Mouse (Mus musculus): ENCODE results near the gene Krt32. TPM values are rescaled to one million over a fixed set of nuclear protein-coding genes. Genes with fewer than 3 reads are reported as not detected.

Krt32 gene
- not detected for total RNA-seq (2021)

- peak; percentile 27 for DNase-seq
- intact Hi-C loops (cut with DNase I) = no loop called here
Measured at GRCm38 (mm10) chr11:100087861-100088260, at the start of gene Krt32. Gene Krt32 (minus strand): TSS chr11:100088226.

GRCm38 (mm10) chr11:100137693-100138092 is 49.7 kb upstream of the Krt32 start:
- DNase-seq = peak; percentile 16
- intact Hi-C loops (cut with DNase I) = no loop called here

- intact Hi-C loops (cut with DNase I) = no loop called here
- DNase-seq = no peak
Measured at GRCm38 (mm10) chr11:100136559-100136958, 48.5 kb upstream of the Krt32 start.

- no peak for DNase-seq
- intact Hi-C loops (cut with DNase I) = no loop called here
Measured at GRCm38 (mm10) chr11:100135731-100136130, 47.7 kb upstream of the Krt32 start, which contains the start of gene Krt15. Gene Krt15 (minus strand): TSS chr11:100135928.

- DNase-seq = no peak
- intact Hi-C loops (cut with DNase I) = no loop called here
Measured at GRCm38 (mm10) chr11:100124901-100125300, 36.9 kb upstream of the Krt32 start.

GRCm38 (mm10) chr11:100121466-100121865 is 33.4 kb upstream of the Krt32 start, which contains the start of gene Krt13:
Gene Krt13 (minus strand): TSS chr11:100121566.
- intact Hi-C loops (cut with DNase I) = no loop called here
- no peak for DNase-seq

- intact Hi-C loops (cut with DNase I) = no loop called here
- no peak for DNase-seq
Measured at GRCm38 (mm10) chr11:100120331-100120730, 32.3 kb upstream of the Krt32 start.

- intact Hi-C loops (cut with DNase I) = no loop called here
- DNase-seq = no peak
Measured at GRCm38 (mm10) chr11:100113742-100114029, 25.7 kb upstream of the Krt32 start.

GRCm38 (mm10) chr11:100112935-100113741 is 25.1 kb upstream of the Krt32 start:
- intact Hi-C loops (cut with DNase I) = no loop called here
- DNase-seq = no peak

- intact Hi-C loops (cut with DNase I) = no loop called here
- DNase-seq = no peak
Measured at GRCm38 (mm10) chr11:100105576-100106122, 17.6 kb upstream of the Krt32 start, which contains the start of gene Krt36. Gene Krt36 (minus strand): TSS chr11:100105626.

GRCm38 (mm10) chr11:100102693-100103429 is 14.8 kb upstream of the Krt32 start:
- intact Hi-C loops (cut with DNase I) = no loop called here
- no peak for DNase-seq

GRCm38 (mm10) chr11:100100391-100100790 is 12.4 kb upstream of the Krt32 start:
- intact Hi-C loops (cut with DNase I) = no loop called here

GRCm38 (mm10) chr11:100097819-100098218 is 9.8 kb upstream of the Krt32 start:
- no peak for DNase-seq
- intact Hi-C loops (cut with DNase I) = no loop called here

More at GRCm38 (mm10) chr11:100100391-100100790, 12.4 kb upstream of the Krt32 start:
- DNase-seq = no peak

- intact Hi-C loops (cut with DNase I) = no loop called here
- no peak for DNase-seq
Measured at GRCm38 (mm10) chr11:100096141-100096540, 8.1 kb upstream of the Krt32 start, which contains the start of gene Krt35. Gene Krt35 (minus strand): TSS chr11:100096241.

GRCm38 (mm10) chr11:100088378-100089025 is 476 bp upstream of the Krt32 start:
- intact Hi-C loops (cut with DNase I) = no loop called here
- no peak for DNase-seq

GRCm38 (mm10) chr11:100073873-100074272 is 14.2 kb downstream of the Krt32 start:
- intact Hi-C loops (cut with DNase I) = no loop called here
- DNase-seq = no peak

GRCm38 (mm10) chr11:100067293-100068036 is 20.6 kb downstream of the Krt32 start:
- no peak for DNase-seq
- intact Hi-C loops (cut with DNase I) = no loop called here

GRCm38 (mm10) chr11:100066236-100067010 is 21.6 kb downstream of the Krt32 start:
- intact Hi-C loops (cut with DNase I) = no loop called here
- DNase-seq = peak; percentile 55

GRCm38 (mm10) chr11:100058875-100059274 is 29.2 kb downstream of the Krt32 start:
- intact Hi-C loops (cut with DNase I) = no loop called here
- DNase-seq = no peak
